Mouse (Mus musculus) ES-CJ7 (cell line): ENCODE measurements around the gene 1520401A03Rik.
A peak's percentile ranks its signal among the peaks of the same experiment; 100 is the strongest.

Experiments
- DNase-seq: peaks from one replicate; pipeline ENCODE4 v3.0.0; 2011; ENCODE audit warnings: low read depth, low spot score

The 1520401A03Rik gene

DNA sequence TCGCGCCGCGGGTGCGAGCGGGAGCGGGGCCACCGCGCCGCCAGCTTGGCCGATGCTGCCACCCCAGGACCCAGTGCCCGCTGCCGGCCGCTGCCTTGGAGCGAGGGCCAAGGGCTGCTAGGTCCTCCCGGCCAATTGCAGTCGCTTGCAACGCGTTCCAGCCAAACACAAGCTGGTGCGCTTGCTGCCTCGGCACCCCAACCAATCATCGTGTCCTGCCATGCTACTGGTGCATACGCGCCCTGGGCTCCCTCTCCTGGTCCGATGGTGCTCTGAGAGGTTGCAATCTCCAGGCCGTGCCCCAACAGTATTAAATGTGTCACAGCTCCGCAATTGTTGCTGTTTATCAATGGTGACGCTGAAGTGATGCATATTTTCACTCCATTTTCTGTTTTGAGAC is 22.5 kb downstream of the 1520401A03Rik start:
- peak; percentile 94 for DNase-seq

GRCm38 (mm10) chr17:23699131-23700077 is 23.2 kb downstream of the 1520401A03Rik start:
- no peak for DNase-seq

- DNase-seq, result peak; percentile 50
Observed at GRCm38 (mm10) chr17:23695801-23696200, 26.8 kb downstream of the 1520401A03Rik start.

- no peak for DNase-seq
Observed at GRCm38 (mm10) chr17:23694491-23694890, 28.1 kb downstream of the 1520401A03Rik start.

DNA sequence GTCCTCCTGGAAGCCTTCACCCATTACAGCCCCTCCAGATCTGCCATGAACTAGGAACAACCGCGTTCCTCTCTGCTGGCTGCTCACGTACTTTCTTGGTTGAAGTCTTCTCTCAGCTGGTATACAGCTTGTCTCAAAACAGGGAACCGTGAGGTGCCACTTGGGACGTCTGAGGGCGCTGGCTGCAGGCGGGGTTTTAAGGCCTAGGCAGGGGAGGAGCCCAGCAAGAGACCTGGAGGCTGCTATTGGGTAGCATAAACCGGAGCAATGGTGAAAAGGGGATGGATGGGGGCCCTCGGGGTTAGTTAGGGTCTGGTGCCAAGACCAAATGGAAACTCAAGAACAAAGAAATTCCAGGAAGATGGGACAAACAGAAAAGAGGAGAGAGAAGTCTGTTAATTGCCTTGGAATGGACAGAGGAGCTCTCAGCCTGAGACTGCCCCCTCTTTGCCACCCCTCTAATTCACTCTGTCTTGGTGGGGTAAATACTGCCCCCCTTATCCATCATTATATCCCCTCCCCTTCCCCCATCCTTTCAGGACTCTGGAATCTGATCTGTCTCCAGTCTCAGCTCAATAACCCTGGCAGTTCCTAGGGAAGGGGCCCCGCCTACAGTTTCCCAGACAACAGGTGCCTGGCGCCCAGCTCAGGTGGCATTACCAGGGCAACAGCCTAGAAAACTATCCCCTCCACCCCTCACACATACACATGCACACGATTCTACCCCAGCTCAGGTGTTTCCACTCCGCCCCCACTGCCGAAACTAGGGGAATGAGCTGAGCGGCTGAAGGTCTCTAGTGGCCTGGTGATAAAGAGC is 38.5 kb downstream of the 1520401A03Rik start, which contains the start of gene Cldn9:
Cldn9 (minus strand) TSS at position 171 of the 817 bp plus-strand sequence.
- no peak for DNase-seq

- no peak for DNase-seq
Observed at GRCm38 (mm10) chr17:23683226-23683625, 39.4 kb downstream of the 1520401A03Rik start.

- DNase-seq, result no peak
Observed at GRCm38 (mm10) chr17:23682530-23682929, 40.1 kb downstream of the 1520401A03Rik start.

GRCm38 (mm10) chr17:23682092-23682491 is 40.5 kb downstream of the 1520401A03Rik start:
- DNase-seq, result no peak

DNA sequence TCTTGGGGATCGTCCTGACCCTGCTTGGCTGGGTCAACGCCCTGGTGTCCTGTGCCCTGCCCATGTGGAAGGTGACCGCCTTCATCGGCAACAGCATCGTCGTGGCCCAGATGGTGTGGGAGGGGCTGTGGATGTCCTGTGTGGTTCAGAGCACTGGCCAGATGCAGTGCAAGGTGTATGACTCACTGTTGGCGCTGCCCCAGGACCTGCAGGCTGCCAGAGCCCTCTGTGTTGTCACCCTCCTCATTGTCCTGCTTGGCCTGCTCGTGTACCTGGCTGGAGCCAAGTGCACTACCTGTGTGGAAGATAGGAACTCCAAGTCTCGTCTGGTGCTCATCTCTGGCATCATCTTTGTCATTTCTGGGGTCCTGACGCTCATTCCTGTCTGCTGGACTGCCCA is 41.5 kb downstream of the 1520401A03Rik start:
- DNase-seq, result no peak

DNA sequence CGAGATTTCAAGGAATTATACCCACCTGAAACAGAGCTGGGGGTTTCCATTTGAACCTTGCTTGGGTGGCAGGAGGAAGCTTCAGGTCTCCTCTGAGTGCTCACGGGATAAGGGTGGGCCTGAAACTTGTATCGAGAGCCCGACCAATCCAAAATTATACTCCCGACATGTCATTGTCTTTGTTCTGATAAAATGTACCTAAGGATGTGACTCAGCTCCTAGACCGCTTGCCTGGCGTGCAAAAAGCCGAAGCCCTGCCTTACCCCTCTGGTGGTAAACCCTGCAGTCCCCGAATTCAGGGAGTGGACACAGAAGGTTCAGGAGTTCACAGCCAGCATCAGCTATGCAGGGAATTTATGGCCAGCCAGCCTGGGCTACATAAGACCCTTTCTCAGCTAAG is 42.2 kb downstream of the 1520401A03Rik start:
- no peak for DNase-seq

GRCm38 (mm10) chr17:23679127-23679835 is 43.3 kb downstream of the 1520401A03Rik start, which contains the start of gene Cldn6:
Gene Cldn6 (plus strand): TSS chr17:23679249.
- peak; percentile 60 for DNase-seq

DNA sequence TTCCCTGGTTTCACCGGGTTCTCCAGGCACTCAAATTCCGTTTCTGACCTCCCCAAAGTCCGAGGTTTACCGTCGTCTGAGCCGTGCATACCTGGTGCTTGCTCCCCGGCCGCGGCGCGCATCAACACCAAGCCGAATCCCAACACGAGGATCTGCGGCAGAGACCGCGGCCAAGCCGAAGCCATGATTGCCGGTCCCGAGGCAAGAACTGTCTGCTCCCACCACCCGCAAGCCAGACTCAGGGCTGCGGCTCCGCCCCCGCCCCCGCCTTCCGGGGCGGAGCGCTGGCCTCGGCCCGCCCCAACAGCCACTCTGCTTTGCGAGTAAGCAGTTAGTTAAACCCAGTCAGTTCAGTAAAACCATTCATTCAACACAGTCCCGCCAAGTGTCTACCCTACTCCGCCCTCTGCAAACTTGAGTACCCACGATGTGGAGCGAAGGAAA is 45.3 kb downstream of the 1520401A03Rik start, which contains the start of gene Tnfrsf12a:
Tnfrsf12a (minus strand) TSS at position 233 of the 444 bp plus-strand sequence.
- peak; percentile 79 for DNase-seq

- no peak for DNase-seq
Observed at GRCm38 (mm10) chr17:23676473-23677031, 46.0 kb downstream of the 1520401A03Rik start.

DNA sequence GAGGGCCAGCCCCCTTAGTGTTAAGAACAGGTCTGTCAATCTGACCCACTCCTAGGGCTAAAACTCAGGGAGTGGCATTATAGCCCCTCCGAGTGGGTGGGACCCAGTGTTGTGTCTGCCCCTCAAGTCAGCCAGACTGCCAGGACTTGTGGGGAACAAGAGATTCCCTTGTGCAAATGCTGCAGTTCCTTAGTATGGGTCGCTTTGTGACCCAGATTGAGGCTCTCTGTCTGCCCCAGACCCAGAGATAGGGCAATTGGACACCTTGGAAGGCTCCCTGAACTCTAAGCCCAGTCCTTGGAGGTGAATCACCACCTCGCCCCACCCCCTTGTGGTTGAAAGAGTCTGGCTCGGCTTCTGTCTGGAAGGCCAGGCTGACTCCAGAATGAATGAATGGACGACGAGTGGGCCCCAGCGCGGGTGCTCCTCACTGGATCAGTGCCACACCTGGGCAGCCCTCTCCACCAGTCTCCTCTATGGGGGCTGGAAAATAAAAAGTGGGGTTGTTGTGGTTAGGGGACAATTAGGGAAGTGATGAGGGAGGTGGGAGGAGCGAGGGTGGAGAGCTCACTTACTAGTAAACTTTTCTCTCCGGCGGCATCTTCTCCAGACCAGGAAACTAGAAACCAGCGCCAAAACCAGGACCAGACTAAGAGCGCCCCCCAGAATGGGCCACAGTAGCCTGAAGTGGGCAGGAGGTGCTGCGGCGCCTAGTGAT is 46.9 kb downstream of the 1520401A03Rik start:
- peak; percentile 58 for DNase-seq

DNA sequence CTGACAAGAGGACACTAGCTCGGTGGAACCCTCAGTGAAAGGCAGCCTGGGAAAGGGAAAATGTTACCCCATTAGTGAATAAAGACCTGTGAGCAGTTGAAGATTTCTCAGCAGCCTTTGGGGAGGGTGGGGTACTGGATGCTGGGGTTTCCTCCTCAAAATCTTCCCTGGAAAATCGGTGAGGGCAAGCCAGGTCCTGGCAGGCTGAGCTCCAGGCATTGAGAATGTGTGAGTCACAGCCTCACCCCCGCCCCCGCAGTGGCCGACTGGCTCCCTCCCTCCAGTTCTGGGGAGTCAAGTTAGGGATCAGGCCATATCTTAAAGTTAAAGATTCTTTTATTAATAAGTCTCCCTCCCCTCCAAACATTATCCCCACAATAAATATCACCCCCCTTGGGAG is 47.5 kb downstream of the 1520401A03Rik start:
- no peak for DNase-seq

DNA sequence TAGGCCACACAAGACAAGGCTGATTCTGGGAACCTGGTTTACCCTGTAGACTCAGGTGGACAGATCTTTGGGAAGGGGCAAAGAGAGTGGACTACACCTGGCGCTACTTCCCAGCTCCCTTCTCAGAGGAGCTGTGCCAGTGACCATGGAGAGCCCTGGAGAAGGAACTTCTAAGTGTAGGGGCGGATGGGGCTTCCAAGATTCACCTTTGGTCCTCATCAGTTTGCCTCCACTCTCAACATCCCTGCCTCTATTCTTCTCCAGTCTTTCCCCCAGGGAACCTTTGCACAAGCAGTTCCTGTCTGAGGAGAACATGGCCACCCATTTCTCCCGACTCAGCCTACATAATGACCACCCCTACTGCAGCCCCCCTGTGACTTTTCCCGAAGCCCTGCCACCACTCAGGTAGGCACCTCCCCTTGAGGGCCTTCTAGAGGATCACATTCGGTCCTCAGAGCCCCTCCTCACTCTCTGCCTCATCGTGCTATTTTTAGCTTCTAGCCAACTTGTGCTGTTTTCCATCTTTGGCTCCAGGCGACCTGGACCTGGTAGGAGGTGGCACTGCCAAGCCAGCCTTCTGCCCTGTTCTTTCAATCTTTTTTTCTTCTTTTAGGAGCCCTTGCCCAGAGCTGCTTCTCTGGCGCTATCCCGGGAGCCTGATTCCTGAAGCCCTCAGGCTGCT is 48.2 kb downstream of the 1520401A03Rik start:
- no peak for DNase-seq

DNA sequence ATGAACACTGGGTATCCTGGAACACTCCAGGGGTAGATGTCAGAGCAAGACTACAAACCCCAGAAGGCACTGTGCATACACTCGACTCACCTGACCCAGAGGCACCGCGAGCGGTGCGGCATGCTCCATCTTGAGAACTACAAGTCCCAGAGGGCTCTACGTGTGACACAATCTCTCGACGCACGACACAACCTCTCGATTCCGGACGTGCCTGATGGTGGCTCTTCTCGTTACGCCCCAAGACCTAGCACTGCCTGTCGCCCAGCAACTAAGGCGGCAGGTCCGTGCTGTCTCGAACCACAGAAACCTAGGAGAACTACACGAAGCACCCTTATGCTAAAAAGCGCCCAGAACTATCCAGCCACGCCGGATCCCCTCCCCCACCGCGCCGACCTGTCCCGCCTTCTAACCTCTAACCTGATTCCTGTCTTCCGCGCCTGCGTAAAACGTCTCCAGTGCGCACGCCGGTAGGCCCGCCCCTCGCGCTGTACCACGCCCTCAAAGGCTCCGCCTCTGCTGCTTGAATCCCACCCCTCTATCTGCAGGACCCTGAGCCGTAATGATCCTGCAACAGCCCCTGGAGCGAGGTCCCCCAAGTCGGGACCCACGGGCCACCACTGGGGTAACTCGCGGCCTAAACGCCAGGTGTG is 49.0 kb downstream of the 1520401A03Rik start, which contains the start of the genes Hcfc1r1 and Thoc6:
Hcfc1r1 (plus strand) TSS at position 173 of the 650 bp plus-strand sequence.
Thoc6 (minus strand) TSS at position 459 of the 650 bp plus-strand sequence.
- DNase-seq, result peak; percentile 99

- no peak for DNase-seq
Observed at GRCm38 (mm10) chr17:23672761-23673160, 49.8 kb downstream of the 1520401A03Rik start.

GRCm38 (mm10) chr17:23671519-23671918 is 51.1 kb downstream of the 1520401A03Rik start:
- no peak for DNase-seq
